Mouse (Mus musculus): ENCODE data around the gene Kcnk18.

Kcnk18 gene

DNA sequence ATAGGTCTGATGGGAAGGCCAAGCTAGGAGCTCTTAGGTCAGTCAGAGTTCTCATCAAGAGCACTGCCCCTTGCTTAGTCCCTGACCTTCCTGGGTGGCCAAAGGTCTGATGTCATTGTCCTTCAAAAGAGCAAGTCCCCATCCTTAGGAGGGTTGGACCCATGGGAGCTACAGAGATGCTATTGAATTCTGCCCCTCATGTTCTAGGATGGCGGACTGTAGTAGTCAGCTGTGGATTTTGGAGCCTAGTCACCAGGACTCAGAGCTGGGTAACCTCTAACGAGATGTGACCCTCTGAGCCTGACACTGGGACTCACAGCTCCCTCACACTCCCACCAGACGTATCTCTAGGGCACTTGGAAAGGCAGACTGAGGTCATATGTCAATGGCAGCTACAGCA is 9.4 kb downstream of the Kcnk18 start:
- DNase-seq (ENCODE audit: low spot score in 2 of 2) = no peak

DNA sequence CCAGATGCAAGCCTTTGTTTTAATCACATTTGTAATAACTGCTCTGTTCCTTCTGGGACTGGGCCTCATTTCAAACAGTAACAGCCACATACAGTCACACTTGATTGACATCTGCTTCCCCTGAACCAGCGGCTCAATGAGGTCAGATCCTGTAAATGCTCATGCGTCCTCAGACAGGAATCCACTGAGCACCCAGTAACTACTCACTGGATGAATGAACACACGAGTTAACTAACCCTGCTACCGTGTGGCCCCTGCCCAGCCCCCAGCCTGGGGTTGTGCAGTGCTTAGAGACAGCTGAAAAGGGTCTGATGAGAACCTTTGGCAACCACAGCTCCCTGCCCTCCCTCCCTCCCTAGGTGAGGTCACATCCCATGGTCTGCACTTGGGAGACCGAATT is 13.8 kb downstream of the Kcnk18 start:
- DNase-seq (ENCODE audit: low spot score in 2 of 2) = no peak

DNA sequence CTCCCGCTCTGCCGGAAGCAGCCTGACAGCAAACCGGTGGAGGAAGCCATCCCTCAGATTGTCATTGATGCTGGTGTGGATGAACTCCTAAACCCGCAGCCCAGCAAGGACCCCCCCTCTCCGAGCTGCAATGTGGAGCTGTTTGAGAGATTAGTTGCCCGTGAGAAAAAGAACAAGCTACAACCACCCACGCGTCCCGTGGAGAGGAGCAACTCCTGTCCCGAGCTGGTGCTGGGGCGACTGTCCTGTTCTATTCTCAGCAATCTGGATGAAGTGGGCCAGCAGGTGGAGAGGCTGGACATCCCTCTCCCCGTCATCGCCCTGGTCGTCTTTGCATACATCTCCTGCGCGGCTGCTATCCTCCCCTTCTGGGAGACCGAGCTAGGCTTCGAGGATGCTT is 16.0 kb downstream of the Kcnk18 start:
- no peak for DNase-seq (ENCODE audit: low spot score in 2 of 2)

DNA sequence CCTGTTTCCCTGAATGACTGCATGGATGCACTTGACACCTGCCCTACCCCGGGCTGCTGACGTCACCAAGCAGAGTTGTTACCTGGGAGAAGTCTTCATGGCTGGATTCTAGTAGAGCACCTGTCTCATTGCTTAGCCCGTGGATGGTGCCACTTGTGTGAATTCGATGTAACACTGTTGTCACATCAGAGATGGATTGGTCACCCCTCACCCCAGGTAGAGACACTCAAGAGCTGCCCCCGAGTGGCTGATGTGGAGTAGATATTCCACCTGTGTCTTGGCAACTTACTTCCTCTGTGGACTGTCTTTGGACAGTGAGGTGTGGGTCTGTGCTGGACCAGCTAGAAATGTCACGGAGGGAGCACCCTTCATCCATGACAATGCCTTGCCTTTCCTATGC is 17.0 kb downstream of the Kcnk18 start:
- no peak for DNase-seq (ENCODE audit: low spot score in 2 of 2)

GRCm38 (mm10) chr19:59238630-59239029 is 19.6 kb downstream of the Kcnk18 start:
- DNase-seq (ENCODE audit: low spot score in 2 of 2) = no peak

- DNase-seq (ENCODE audit: low spot score in 2 of 2) = peak; percentile 64 to 87
Measured at GRCm38 (mm10) chr19:59239124-59239817, 20.3 kb downstream of the Kcnk18 start.

DNA sequence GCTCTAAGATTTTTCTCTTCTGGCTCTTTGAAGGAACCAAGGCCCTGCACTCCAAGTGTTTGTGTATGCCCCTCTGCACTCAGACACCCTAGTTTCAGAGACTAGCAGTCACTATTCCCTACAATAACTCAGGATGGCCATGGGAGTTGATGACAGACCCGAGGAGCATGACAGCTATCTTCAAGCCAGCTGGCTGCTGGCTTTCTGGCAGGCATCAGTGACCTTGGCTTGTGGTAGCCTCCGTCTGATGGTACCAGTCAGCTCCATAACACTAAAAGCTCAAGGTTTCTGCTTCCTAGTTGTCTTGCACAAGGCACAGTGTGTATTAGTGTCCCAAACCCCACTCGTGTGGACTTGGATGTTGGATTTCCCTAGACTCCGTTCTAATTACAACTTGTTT is 23.0 kb downstream of the Kcnk18 start:
- no peak for DNase-seq (ENCODE audit: low spot score in 2 of 2)

- DNase-seq (ENCODE audit: low spot score in 2 of 2) = no peak
Measured at GRCm38 (mm10) chr19:59243057-59243456, 24.0 kb downstream of the Kcnk18 start.

- no peak for DNase-seq (ENCODE audit: low spot score in 2 of 2)
Measured at GRCm38 (mm10) chr19:59248144-59248543, 29.1 kb downstream of the Kcnk18 start.

DNA sequence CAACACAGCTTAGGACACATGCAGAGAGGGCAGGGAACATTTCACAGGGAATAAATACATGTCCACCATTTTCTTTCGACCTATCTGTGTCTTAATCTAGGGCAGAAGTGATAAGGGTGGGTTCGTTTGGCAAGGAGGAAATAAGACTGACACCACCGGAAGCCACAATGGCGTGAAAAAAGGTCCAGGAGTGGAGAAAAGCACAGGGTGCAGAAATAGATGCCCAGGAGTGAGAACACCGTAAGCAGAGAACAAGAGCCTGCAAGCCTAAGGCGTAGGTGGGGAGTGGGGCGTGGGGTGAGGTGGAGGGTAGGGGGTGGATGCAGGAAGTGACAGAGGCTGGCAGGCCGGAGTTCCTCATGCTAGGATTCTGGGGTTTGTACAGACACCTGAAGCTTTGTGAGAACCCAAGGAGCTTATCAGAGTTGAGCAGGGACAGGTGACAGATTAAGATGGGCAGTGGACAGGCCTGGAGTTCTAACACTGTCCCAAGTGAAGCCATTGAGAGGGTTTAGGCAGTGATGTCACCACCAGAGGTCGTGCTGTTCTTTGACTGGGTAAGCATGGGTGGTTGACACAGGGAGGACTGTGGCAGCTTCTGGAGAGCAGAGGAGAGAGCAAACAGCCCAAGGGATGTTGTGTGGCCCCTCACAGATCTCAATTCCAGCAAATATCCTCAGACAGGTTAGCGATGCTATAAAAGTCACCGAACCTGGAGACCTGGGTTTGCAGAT is 29.7 kb downstream of the Kcnk18 start:
- no peak for DNase-seq (ENCODE audit: low spot score in 2 of 2)

GRCm38 (mm10) chr19:59252651-59253050 is 33.6 kb downstream of the Kcnk18 start:
- DNase-seq (ENCODE audit: low spot score in 2 of 2) = no peak

DNA sequence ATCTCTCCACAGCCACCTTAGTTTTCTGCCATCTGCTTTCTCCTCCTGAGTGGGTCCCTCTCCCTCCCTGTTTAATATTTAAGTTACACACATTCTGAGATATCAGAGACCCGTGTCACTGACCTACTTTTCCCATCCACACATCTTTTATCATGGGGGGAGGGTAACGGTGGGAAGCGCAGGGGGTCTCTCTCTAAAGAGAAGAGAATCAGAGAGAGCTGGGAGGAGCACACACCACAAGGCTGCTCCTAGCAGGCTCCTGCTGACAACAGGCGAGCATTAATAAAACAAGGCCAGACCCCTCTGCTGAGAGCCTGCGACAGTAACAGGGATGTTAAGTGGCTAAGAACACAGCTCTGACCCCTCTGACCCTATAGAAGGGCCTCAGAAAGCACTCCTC is 40.6 kb downstream of the Kcnk18 start:
- DNase-seq (ENCODE audit: low spot score in 2 of 2) = no peak

DNA sequence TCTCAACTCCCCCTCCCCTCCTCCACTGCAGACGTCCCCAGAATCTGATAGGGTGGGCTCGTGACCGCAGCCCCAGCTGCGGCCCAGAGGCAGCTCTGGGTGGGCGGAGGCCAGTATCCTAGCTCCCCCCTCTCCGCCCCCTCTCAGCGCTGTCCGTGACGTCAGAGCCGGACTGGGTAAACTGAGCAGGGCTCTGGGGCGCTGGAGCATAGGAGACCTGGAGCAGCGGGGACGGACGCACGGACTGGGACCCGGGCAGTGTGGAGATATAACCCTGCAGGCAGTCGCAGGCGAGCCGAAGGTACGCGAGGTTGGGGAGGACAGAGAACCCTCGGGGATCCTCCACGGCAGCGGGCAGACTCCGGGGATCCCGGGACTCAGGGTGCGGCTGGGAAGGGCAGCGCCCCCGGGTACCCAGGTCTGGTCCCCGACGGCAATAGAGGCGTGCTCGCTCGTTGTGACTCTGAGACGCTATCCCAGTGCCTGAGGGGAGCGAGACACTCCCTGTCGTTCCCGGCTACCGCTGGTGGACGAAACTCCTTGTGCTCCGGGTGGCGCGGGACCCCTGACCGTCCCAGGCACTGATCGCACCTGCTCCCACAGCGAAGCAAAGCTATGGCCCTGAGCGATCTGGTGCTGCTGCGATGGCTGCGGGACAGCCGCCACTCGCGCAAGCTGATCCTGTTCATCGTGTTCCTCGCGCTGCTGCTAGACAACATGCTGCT is 41.9 kb downstream of the Kcnk18 start, which contains the start of gene Slc18a2:
Gene Slc18a2, plus strand, starts transcription at position 179 of the 725 bp plus-strand sequence.
- DNase-seq (ENCODE audit: low spot score in 2 of 2) = no peak

GRCm38 (mm10) chr19:59261604-59262003 is 42.6 kb downstream of the Kcnk18 start:
- no peak for DNase-seq (ENCODE audit: low spot score in 2 of 2)

- no peak for DNase-seq (ENCODE audit: low spot score in 2 of 2)
Measured at GRCm38 (mm10) chr19:59263171-59263570, 44.2 kb downstream of the Kcnk18 start.

- DNase-seq (ENCODE audit: low spot score in 2 of 2) = no peak
Measured at GRCm38 (mm10) chr19:59264838-59265532, 46.0 kb downstream of the Kcnk18 start.

DNA sequence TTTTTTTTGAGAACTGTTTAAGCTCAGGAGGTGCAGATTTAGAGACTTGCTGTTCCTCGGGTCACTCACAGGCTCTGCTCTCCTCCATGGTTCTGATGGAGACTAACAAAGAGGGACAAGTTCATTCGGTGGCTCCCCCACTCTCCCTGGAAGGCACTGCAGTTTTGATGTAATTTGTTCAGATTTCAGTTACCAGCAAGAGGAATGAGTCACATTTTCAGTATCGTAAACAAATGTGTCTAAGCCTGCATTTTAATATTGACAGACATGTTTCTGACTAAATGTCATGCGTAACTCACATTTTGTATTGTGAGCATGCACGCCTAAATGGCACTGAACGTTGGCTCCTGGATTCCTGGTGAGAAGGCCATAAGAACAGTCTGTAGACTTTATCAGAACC is 46.9 kb downstream of the Kcnk18 start:
- DNase-seq (ENCODE audit: low spot score in 2 of 2) = no peak

DNA sequence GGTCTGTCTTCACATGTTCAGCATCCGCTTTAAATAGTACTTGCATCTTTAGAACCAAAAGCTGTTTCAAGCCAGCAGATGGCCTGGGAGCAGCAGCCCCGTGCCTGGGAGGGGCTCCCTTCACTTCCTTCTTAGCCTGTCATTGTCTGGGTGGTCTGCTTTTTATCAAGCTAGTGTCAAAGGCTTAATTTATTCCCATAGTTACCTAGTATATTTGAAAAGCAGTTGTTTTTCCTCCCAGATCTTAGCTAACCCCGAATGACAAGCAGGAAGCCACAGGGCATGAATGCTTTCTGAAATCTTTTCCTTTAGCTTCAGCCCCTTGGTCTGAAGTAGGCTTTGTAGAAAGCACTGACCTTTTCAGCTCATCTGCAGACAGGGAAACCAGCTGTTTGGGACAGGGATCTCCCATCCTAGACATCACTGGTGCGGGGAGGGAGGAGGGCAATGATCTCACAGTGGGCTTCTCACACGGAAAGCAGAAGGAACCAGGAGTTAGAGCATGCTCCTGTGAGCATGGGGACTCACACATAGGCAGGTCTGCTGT is 48.5 kb downstream of the Kcnk18 start:
- no peak for DNase-seq (ENCODE audit: low spot score in 2 of 2)

- DNase-seq (ENCODE audit: low spot score in 2 of 2) = no peak
Measured at GRCm38 (mm10) chr19:59273190-59273589, 54.2 kb downstream of the Kcnk18 start.

DNA sequence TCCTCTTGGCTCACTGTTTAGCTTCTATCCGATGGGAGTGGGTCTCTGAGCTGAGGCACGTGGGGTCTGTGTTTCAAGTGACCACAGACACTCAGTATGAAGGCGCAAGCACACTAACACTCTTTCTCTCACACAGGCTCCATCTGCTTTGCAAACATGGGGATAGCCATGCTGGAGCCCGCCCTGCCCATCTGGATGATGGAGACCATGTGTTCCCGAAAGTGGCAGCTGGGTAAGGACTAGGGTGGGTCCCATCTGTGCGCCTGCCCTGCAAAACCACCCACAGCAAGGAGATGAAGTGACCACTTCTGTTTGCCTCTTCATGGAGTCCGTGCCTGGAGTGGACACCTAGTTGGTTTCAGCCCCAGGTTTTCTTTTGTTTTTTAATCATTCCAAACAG is 57.3 kb downstream of the Kcnk18 start:
- DNase-seq (ENCODE audit: low spot score in 2 of 2) = no peak

GRCm38 (mm10) chr19:59280841-59281240 is 61.8 kb downstream of the Kcnk18 start:
- DNase-seq (ENCODE audit: low spot score in 2 of 2) = no peak

DNA sequence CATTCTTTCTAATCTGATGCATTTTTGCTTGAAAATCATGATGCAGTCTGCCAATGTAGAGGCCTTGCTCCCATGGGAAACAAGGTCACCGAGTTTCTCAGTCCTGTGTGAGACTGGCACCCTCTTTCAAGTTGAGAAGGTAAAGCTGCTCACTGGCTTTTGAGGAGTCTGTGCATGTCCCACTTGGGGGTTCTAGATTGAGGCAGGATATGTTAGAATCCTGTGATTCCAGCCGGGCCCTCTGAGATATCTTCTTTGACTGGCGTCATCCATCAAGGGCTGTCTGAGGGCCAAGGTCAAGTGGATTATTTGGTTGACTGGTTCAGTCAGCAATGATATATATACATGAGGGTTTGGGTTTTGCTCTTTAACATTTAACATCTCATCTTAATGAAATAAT is 63.0 kb downstream of the Kcnk18 start:
- no peak for DNase-seq (ENCODE audit: low spot score in 2 of 2)

Measured in frontal cortex, postnatal 14 days (tissue).